Mouse (Mus musculus) forebrain, postnatal 0 days (tissue): ENCODE measurements at regions not wholly inside any gene's neighbourhood (a gene's known extent, or its start where the extent isn't known, plus 50 kb on each side); places are given as distances from the start of the nearest gene placed in this dataset.
"Not testable (repeated sequence)": the region's sequence is repeated elsewhere in the genome, so short reads cannot be mapped to it uniquely, and the experiment has no call there.

Source experiments
- ATAC-seq: fragments of 200-750 bp; cut with Nextera tagmentation; 2 replicates; pipeline ENCODE4 v1.8.0; 2017; ENCODE audit warnings: mild to moderate bottlenecking, moderate library complexity
- DNase-seq: peaks from one replicate; pipeline ENCODE4 v3.0.0-alpha.2; 2015
- H3K27ac ChIP-seq: fragments of 300-500 bp; sonication (generic); 2 replicates; pipeline ENCODE4 v1.5.1; 2014; ENCODE audit warnings: low read depth, mild to moderate bottlenecking, antibody characterized with exemption, low read length, moderate library complexity, mixed read lengths
- H3K27me3 ChIP-seq: fragments of 300-500 bp; sonication (generic); 2 replicates; pipeline ENCODE4 v1.6.1; 2014; ENCODE audit warnings: mild to moderate bottlenecking, low read length, mixed read lengths; ENCODE audit not compliant: insufficient read depth
- H3K36me3 ChIP-seq: fragments of 300-500 bp; sonication (generic); 2 replicates; pipeline ENCODE4 v1.6.1; 2014; ENCODE audit warnings: mild to moderate bottlenecking, moderate library complexity; ENCODE audit not compliant: insufficient read depth
- H3K4me1 ChIP-seq: fragments of 300-500 bp; sonication (generic); 2 replicates; pipeline ENCODE4 v1.6.1; 2014; ENCODE audit warnings: antibody characterized with exemption; ENCODE audit not compliant: insufficient read depth
- H3K4me2 ChIP-seq: fragments of 300-500 bp; sonication (generic); 2 replicates; pipeline ENCODE4 v1.6.1; 2014; ENCODE audit warnings: low read depth, mild to moderate bottlenecking, moderate library complexity
- H3K4me3 ChIP-seq: fragments of 300-500 bp; sonication (generic); 2 replicates; pipeline ENCODE4 v1.5.1; 2014; ENCODE audit warnings: low read depth, low read length, mixed read lengths
- H3K9ac ChIP-seq: fragments of 300-500 bp; sonication (generic); 2 replicates; pipeline ENCODE4 v1.6.1; 2014; ENCODE audit warnings: mild to moderate bottlenecking
- H3K9me3 ChIP-seq: fragments of 300-500 bp; sonication (generic); 2 replicates; pipeline ENCODE4 v1.6.1; 2016; ENCODE audit warnings: low read length
- CTCF ChIP-seq: sonication (generic); IDR thresholded peaks from 2 replicates; pipeline ENCODE4 v1.5.1; 2016; ENCODE audit warnings: antibody characterized with exemption, control low read depth, low read depth
- WGBS: fragments of 180-500 bp; shearing (Covaris S2); extraction: QIAGEN DNeasy Blood & Tissue Kit; methylation state at CpG from one replicate; pipeline ENCODE4 v1.1.7; 2014; 5-methylcytosine and 5-hydroxymethylcytosine counted together

DNA sequence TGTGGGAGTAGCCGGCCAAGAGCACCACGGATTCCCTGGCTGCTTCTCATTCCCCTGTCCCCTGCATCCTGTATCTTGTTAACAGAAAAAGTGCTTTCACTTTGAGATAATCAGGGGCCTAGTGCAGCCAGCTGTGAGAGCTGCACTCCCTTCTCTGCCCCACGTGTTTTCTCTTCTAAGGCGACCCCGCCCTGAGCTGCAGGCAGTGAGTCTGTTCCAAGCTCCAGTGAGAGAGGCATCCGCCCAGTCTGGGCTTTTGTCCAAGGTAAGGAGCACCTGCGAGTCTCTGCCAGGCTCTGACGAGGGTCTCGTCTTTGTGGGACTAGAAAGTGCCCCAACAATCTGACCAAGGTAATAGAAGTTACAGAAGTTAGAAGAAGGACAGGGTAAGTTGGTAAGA is 141.0 kb upstream of the Zfp746 start:
- no peaks in the 10 kb centered on the region for H3K36me3 ChIP-seq
- WGBS, result 39% methylated on average over 9 of the region's 9 CpGs

DNA sequence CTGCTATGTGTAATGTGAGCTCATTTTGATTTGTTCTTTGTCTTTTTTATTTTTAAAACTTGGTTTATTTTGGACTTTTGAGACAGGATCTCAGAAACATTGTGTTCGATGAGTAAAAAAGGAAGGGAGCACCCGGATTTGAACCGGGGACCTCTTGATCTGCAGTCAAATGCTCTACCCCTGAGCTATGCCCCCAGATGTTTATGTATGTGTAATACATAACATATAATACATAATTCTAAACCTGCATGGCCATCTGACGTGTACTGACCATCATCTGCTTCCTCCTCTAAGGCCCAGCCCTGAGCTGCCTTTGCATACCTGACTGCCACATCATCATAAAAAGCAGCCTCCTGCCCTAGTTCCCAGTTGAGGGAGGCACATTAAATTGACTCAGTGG is 137.8 kb upstream of the Zfp746 start:
- H3K36me3 ChIP-seq, result no peaks in the 10 kb centered on the region
- no peaks in the 10 kb centered on the region for H3K27me3 ChIP-seq
- 92% methylated on average over 4 of the region's 4 CpGs for WGBS
- TF ChIP-seq CTCF, result no peak
- no peaks in the 10 kb centered on the region for H3K9me3 ChIP-seq
- no peak overlapping the region for H3K4me3 ChIP-seq
- H3K27ac ChIP-seq, result no peak overlapping the region
- H3K4me2 ChIP-seq, result no peak overlapping the region
- ATAC-seq, result no peak
- no peaks in the 10 kb centered on the region; the same call in 1 of the 2 replicates for H3K4me1 ChIP-seq
- H3K9ac ChIP-seq, result no peak overlapping the region
- no peak for DNase-seq

More for the DNA sequence above, 141.0 kb upstream of the Zfp746 start:
- Histone ChIP-seq H3K27ac (no peak overlapping the region), H3K4me3 (no peak overlapping the region), H3K9ac (no peak overlapping the region), H3K4me2 (no peak overlapping the region), H3K9me3 (no peaks in the 10 kb centered on the region), H3K27me3 (no peaks in the 10 kb centered on the region), H3K4me1 (no peaks in the 10 kb centered on the region)
- no peak for TF ChIP-seq CTCF
- DNase-seq, result no peak
- ATAC-seq, result no peak

DNA sequence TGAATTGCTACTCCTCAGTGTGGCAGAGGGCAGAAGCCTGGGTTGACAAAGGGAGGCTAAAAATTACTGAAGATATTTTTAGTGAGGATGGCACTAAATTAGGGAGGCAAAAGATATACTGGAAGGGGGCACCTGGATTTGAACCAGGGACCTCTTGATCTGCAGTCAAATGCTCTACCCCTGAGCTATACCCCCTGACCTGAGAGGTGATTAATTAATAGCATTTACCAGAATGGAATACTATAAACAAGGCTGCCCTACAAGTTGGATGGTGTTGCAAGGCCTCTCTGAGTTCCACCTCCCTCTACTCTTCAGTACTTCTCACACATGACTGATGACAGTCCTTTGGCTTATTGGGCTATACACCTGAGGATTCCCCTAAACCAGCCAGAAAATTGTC is 136.6 kb upstream of the Zfp746 start:
- Histone ChIP-seq H3K27ac (no peak overlapping the region), H3K4me2 (no peak overlapping the region), H3K9me3 (no peaks in the 10 kb centered on the region), H3K4me1 (no peaks in the 10 kb centered on the region; the same call in 1 of the 2 replicates), H3K4me3 (no peak overlapping the region), H3K27me3 (no peaks in the 10 kb centered on the region), H3K9ac (no peak overlapping the region), H3K36me3 (no peaks in the 10 kb centered on the region)
- DNase-seq (no peak), ATAC-seq (no peak)
- no peak for TF ChIP-seq CTCF

DNA sequence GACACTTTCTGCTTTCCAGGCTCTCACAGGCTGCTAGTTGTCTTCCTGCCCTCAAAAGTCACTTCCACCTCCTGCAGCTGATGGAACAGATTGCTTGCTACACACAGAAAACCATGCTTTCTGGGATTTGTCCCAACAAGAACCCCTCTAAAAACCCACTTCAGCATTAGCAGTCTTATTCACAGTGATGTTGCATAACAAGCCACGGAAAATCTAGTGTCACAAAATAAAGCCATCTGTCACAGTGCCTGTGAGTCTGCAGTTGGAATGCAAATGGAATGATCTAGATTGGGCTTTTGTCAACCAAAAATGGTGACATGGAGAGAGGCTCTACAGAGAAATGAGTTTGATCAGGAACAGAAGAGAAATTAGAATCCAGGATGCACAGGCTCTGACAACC is 135.4 kb upstream of the Zfp746 start:
- not testable (repeated sequence) for H3K4me3 ChIP-seq, H3K9me3 ChIP-seq, H3K36me3 ChIP-seq, H3K27me3 ChIP-seq, H3K4me2 ChIP-seq, H3K4me1 ChIP-seq, H3K9ac ChIP-seq, H3K27ac ChIP-seq
- DNase-seq (peak; percentile 71), ATAC-seq (peak; percentile 90)
- 24% methylated on average over 1 of the region's 1 CpGs for WGBS

DNA sequence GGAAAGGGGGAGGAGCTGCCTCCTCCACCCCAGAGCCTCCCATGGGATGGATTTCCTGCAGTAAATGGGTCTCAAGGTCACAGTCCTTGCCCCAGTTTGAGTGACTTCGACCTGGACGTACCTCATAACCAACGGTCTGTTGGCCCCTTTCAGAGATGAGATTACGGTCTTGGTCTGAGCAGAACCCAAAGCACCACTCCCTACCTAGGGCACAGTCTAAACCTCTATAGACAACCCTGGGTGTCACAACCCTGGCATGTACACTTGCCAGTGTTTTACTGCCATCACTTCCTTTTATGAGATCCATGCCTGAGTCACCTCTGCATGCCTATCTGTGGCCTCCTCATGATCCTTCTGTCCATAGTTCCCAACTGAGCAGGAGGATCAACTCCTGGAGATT is 128.8 kb upstream of the Zfp746 start:
- Histone ChIP-seq H3K36me3 (no peaks in the 10 kb centered on the region), H3K4me1 (no peaks in the 10 kb centered on the region), H3K9ac (no peak overlapping the region), H3K27ac (no peak overlapping the region), H3K4me2 (no peak overlapping the region), H3K4me3 (no peak overlapping the region), H3K9me3 (no peaks in the 10 kb centered on the region), H3K27me3 (no peaks in the 10 kb centered on the region)
- no peak for TF ChIP-seq CTCF
- ATAC-seq, result no peak
- WGBS, result 93% methylated on average over 4 of the region's 4 CpGs
- no peak for DNase-seq

DNA sequence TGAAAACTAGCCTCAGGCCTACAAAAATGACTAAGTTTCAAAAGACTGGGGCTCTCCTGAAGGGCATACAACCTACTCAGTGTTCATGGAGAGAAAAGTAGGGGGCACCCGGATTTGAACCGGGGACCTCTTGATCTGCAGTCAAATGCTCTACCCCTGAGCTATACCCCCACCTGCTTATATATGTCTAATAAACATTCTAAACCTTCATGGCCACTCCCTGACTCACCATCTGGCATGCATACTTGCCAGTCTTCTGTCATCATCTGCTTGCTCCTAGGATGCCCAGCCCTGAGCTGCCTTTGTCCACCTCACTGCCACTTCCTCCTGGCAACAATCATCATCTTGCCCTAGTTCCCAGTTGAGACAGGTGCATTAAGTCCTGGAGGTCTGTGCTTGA is 123.3 kb upstream of the Zfp746 start:
- Histone ChIP-seq H3K4me3 (no peak overlapping the region), H3K9me3 (no peaks in the 10 kb centered on the region), H3K36me3 (no peaks in the 10 kb centered on the region), H3K4me1 (no peaks in the 10 kb centered on the region), H3K4me2 (no peak overlapping the region), H3K9ac (no peak overlapping the region), H3K27ac (no peak overlapping the region), H3K27me3 (no peaks in the 10 kb centered on the region)
- no peak for DNase-seq
- TF ChIP-seq CTCF, result no peak
- ATAC-seq, result no peak
- 92% methylated on average over 2 of the region's 2 CpGs for WGBS

DNA sequence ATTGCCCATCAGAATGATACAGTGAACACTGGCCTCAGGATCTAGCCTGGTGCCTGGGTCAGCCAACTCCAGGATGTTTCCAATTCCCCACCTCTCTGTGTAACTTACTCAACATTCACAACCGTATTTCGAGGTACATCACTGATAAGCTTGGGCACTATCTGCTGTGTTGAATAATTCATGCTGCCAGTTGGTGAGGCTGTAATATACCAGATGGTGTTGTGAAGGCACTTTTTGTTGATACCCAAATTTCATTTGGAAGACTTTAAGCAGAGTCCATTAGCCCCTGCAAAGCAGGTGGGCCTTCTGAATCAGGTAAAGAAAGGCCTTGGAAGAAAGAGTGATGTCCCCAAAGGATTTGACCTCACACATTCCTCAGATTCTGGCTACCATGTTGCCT is 122.7 kb upstream of the Zfp746 start:
- TF ChIP-seq CTCF, result no peak
- Histone ChIP-seq H3K9me3 (no peaks in the 10 kb centered on the region), H3K36me3 (no peaks in the 10 kb centered on the region), H3K9ac (no peak overlapping the region), H3K4me3 (no peak overlapping the region), H3K27ac (no peak overlapping the region), H3K27me3 (no peaks in the 10 kb centered on the region), H3K4me2 (no peak overlapping the region), H3K4me1 (no peaks in the 10 kb centered on the region)
- DNase-seq (peak; percentile 50), ATAC-seq (no peak)
- 64% methylated on average over 2 of the region's 2 CpGs for WGBS

DNA sequence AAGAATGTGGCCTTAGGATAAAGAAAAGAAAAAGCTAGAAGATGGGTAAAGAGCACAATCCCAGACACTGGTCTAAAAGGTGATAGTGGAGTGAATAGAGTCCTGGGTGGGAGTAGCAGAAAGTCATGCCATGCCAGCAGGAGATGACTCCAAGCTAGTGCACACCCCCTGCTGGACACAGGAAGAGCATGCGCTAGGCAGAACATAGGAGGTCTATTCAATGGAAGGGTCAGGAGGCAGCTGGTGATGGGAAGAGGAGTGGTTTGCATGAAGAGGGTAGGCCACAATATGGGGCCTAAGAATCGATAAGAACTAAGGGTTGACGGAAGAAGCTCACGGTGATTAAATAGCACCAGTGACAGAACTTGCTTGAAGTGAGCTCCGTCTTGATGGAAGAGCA is 119.3 kb upstream of the Zfp746 start:
- no peak for ATAC-seq
- Histone ChIP-seq H3K4me2 (no peak overlapping the region), H3K4me3 (no peak overlapping the region), H3K9me3 (no peaks in the 10 kb centered on the region), H3K9ac (no peak overlapping the region), H3K27ac (no peak overlapping the region), H3K36me3 (no peaks in the 10 kb centered on the region), H3K27me3 (no peaks in the 10 kb centered on the region), H3K4me1 (no peaks in the 10 kb centered on the region)
- no peak for DNase-seq
- WGBS, result 93% methylated on average over 5 of the region's 5 CpGs
- no peak for TF ChIP-seq CTCF
